In the genomic region with DNA sequence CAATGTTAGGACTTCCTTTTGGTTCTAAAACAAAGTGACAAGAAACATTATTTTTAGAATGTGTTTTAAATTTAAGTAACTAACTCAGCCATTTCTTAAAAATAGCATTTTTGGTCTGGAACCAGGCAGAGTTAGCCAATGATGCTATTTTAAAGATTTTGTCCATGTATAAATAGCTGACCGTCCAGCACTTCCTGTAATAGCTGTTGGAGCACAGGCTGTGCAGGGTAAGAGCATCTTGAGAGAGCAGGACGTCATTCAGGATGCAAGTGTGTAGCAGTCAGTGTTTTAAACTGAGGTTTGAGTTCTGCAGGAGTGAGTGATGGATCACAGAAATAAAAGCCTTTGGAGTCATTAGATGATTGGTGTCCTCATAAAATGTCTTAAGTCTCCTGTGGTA, we compare ENCODE assay signal across 25 mouse cellular contexts. TPM values are rescaled to one million over a fixed set of nuclear protein-coding genes. Genes with fewer than 3 reads are reported as not detected.
DNase-seq lines count a peak whose midpoint lies in the region; ATAC-seq and TF ChIP-seq lines count a peak whose summit lies in the region.
"Had no signal": no experiment of that assay in that cellular context is flagged by ENCODE, and none has a peak within 500 bp of the region (broad histone marks: within the 10 kb centered on the region; RNA-seq: fewer than 3 reads in every experiment).

No protein-coding gene starts in this region.

- ATAC-seq in heart, embryonic 12.5 days (ENCODE audit: insufficient number of reproducible peaks, low FRiP score) = no peak
- ATAC-seq: forebrain, embryonic 16.5 days; hindbrain, postnatal 0 days; intestine, embryonic 16.5 days had no signal

- H3K4me2 ChIP-seq in heart, embryonic 12.5 days = no peak overlapping the region
- H3K4me2 ChIP-seq: kidney, embryonic 15.5 days; limb, embryonic 15.5 days; lung, embryonic 14.5 days; midbrain, embryonic 11.5 days; stomach, embryonic 15.5 days had no signal

- no peak for TF ChIP-seq CTCF in kidney, adult 2 months (conservative IDR thresholded peaks at IDR 0.05; ENCODE audit: insufficient read depth, insufficient read length, low read depth, low read length)
- TF ChIP-seq CTCF in bone marrow macrophage, adult 2 months (IDR thresholded peaks at IDR 0.05; ENCODE audit: low read depth, low read length) = no peak

- H3K36me3 ChIP-seq in heart, embryonic 12.5 days = no peaks in the 10 kb centered on the region
- no peaks in the 10 kb centered on the region for H3K36me3 ChIP-seq in kidney, adult 2 months (ENCODE audit: control insufficient read depth, insufficient read depth, low read length)
- no peaks in the 10 kb centered on the region for H3K36me3 ChIP-seq in macrophage (ENCODE audit: inconsistent target)
- H3K36me3 ChIP-seq: forebrain, embryonic 10.5 days; kidney, embryonic 15.5 days; limb, embryonic 15.5 days; stomach, embryonic 15.5 days had no signal

- no peak for TF ChIP-seq POLR2A in kidney, adult 2 months (IDR thresholded peaks at IDR 0.05; ENCODE audit: low read depth, low read length)
- TF ChIP-seq POLR2A in bone marrow macrophage, adult 2 months (IDR thresholded peaks at IDR 0.05; ENCODE audit: borderline replicate concordance, low read depth, low read length) = no peak

- peak; percentile 22 to 52 for DNase-seq in heart, adult 18-20 months
- peak; percentile 12 for DNase-seq in kidney, adult 2 months
- no peak for DNase-seq in kidney, postnatal 10 days
- no peak for DNase-seq in B cell, adult 2 months
- DNase-seq: adrenal gland, postnatal 25 days; cerebellum, adult 11 months; cerebellum, postnatal 14 days; left cerebral cortex, postnatal 4 days; lung, embryonic 14.5 days; lung, postnatal 36 days; right cerebral cortex, postnatal 4 days; thymus, postnatal 25 days had no signal

- no peak overlapping the region for H3K27ac ChIP-seq in heart, embryonic 12.5 days (ENCODE audit: poor library complexity, severe bottlenecking)
- no peak overlapping the region for H3K27ac ChIP-seq in kidney, adult 2 months (ENCODE audit: insufficient read depth, low read depth, low read length)
- peak overlapping the region; percentile 91; the same call in 1 of the 2 replicates for H3K27ac ChIP-seq in bone marrow macrophage, adult 2 months (ENCODE audit: insufficient read depth, low read depth, low read length)
- H3K27ac ChIP-seq in macrophage = peak overlapping the region; percentile 14; the same call in 1 of the 2 replicates
- H3K27ac ChIP-seq: forebrain, embryonic 10.5 days; hindbrain, embryonic 10.5 days; hindbrain, postnatal 0 days; kidney, embryonic 15.5 days; limb, embryonic 15.5 days; liver, embryonic 14.5 days; stomach, embryonic 15.5 days had no signal

- H3K4me1 ChIP-seq in heart, embryonic 12.5 days (replicated peaks) = peaks cover 17% of the 10 kb centered on the region
- H3K4me1 ChIP-seq in kidney, adult 2 months (ENCODE audit: control insufficient read depth, insufficient read depth, low read length) = no peaks in the 10 kb centered on the region
- peaks cover 34% of the 10 kb centered on the region for H3K4me1 ChIP-seq in bone marrow macrophage, adult 2 months (ENCODE audit: control insufficient read depth, insufficient read depth, low read length)

- WGBS in heart, embryonic 12.5 days = 38% methylated on average over 2 of the region's 2 CpGs
- 66% methylated on average over 2 of the region's 2 CpGs for WGBS in kidney, adult 2 months
- WGBS in macrophage (ENCODE audit: missing documents) = 3% methylated on average over 2 of the region's 2 CpGs

- H3K27me3 ChIP-seq in heart, embryonic 12.5 days (replicated peaks) = no peaks in the 10 kb centered on the region
- no peaks in the 10 kb centered on the region for H3K27me3 ChIP-seq in kidney, adult 2 months (replicated peaks; ENCODE audit: control insufficient read depth, insufficient read depth, low read length)
- H3K27me3 ChIP-seq: kidney, embryonic 15.5 days; limb, embryonic 15.5 days; stomach, embryonic 15.5 days had no signal

- H3K9ac ChIP-seq in heart, embryonic 12.5 days = no peak overlapping the region
- H3K9ac ChIP-seq: kidney, embryonic 15.5 days; limb, embryonic 15.5 days; liver, embryonic 14.5 days; lung, embryonic 14.5 days; stomach, embryonic 15.5 days had no signal

- no peak overlapping the region for H3K4me3 ChIP-seq in heart, embryonic 12.5 days
- H3K4me3 ChIP-seq in kidney, adult 2 months (ENCODE audit: insufficient read depth, low read depth, low read length) = no peak overlapping the region
- no peak overlapping the region for H3K4me3 ChIP-seq in bone marrow macrophage, adult 2 months (ENCODE audit: insufficient read depth, low read length)
- no peak overlapping the region for H3K4me3 ChIP-seq in macrophage (ENCODE audit: inconsistent target)
- H3K4me3 ChIP-seq: forebrain, embryonic 10.5 days; hindbrain, embryonic 10.5 days; kidney, embryonic 15.5 days; limb, embryonic 15.5 days; stomach, embryonic 15.5 days had no signal

- no peaks in the 10 kb centered on the region for H3K9me3 ChIP-seq in heart, embryonic 12.5 days (replicated peaks)
- H3K9me3 ChIP-seq: forebrain, embryonic 10.5 days; hindbrain, embryonic 10.5 days; kidney, embryonic 15.5 days; limb, embryonic 15.5 days; stomach, embryonic 15.5 days had no signal

- H3K79me2 ChIP-seq in macrophage (ENCODE audit: inconsistent target) = peaks cover 96% of the 10 kb centered on the region

RNA-seq across cellular contexts. Expression of a gene that starts 18.8 kb away (rescaled TPM):
- 10 to 100 TPM in 1 of 2 experiments, 1 to 10 TPM in 1; 9.1 to 13.0 TPM for total RNA-seq in heart, adult 18-20 months (2021)
- 9.5 and 11.2 TPM in 2 replicates for polyA plus RNA-seq in heart, embryonic 12.5 days (2016; fragmentation: Nextera tagmentation; extraction: Ambion mirVana)
- 6.6 and 6.8 TPM in 2 replicates for polyA plus RNA-seq in kidney, adult 2 months (2012; rRNA removed)
- 38.4 and 41.2 TPM in 2 replicates for polyA plus RNA-seq in bone marrow macrophage, adult 2 months (2012; ENCODE audit: insufficient read depth, insufficient read length, missing spikeins)
- 10 to 100 TPM in 19 of 26 experiments, 1 to 10 TPM in 7; 1.4 to 19.3 (median 13.5) TPM for total RNA-seq in macrophage (2018; cell fraction: chromatin; rRNA removed)
- 10 to 100 TPM; 13.5 to 26.2 (median 21.8) TPM for total RNA-seq in macrophage (2018; cell fraction: cytosol; rRNA removed)
- total RNA-seq in macrophage (2018; cell fraction: nucleus; rRNA removed) = 10 to 100 TPM in 22 of 26 experiments, 1 to 10 TPM in 4; 4.6 to 31.5 (median 18.1) TPM
- polyA plus RNA-seq in macrophage (2018) = 14.5 to 17.0 TPM (median 15.9 TPM) in 3 replicates

RNA-seq across cellular contexts. Expression of a gene that starts 56.2 kb away (rescaled TPM):
- 100 to 1,000 TPM in 1 of 2 experiments, 10 to 100 TPM in 1; 97.9 to 132 TPM for total RNA-seq in heart, adult 18-20 months (2021)
- 47.1 and 51.9 TPM in 2 replicates for polyA plus RNA-seq in heart, embryonic 12.5 days (2016; fragmentation: Nextera tagmentation; extraction: Ambion mirVana)
- 12.8 and 18.4 TPM in 2 replicates for polyA plus RNA-seq in kidney, adult 2 months (2012; rRNA removed)
- polyA plus RNA-seq in bone marrow macrophage, adult 2 months (2012; ENCODE audit: insufficient read depth, insufficient read length, missing spikeins) = 40.0 and 44.2 TPM in 2 replicates
- total RNA-seq in macrophage (2018; cell fraction: chromatin; rRNA removed) = 10 to 100 TPM in 21 of 26 experiments, 1 to 10 TPM in 5; 7.0 to 52.8 (median 22.2) TPM
- total RNA-seq in macrophage (2018; cell fraction: cytosol; rRNA removed) = 10 to 100 TPM; 27.3 to 55.4 (median 42.0) TPM
- total RNA-seq in macrophage (2018; cell fraction: nucleus; rRNA removed) = 10 to 100 TPM; 14.4 to 59.7 (median 29.2) TPM
- 35.2 to 73.4 TPM (median 38.5 TPM) in 3 replicates for polyA plus RNA-seq in macrophage (2018)

Comparison
In these comparisons a context has a peak if more than half of its experiments do, and no peak if none do; other contexts are left out.
1. DNase-seq: peak in heart, adult 18-20 months (2 of 2) and kidney, adult 2 months (single experiment); none in kidney, postnatal 10 days (single experiment) and B cell, adult 2 months (0 of 2).
2. H3K27ac ChIP-seq: peak in bone marrow macrophage, adult 2 months (single experiment) and macrophage (single experiment); none in heart, embryonic 12.5 days (single experiment) and kidney, adult 2 months (single experiment).